Mouse (Mus musculus) liver, postnatal 0 days (tissue): ENCODE measurements around the gene Nhlh1. TPM values are rescaled to one million over a fixed set of nuclear protein-coding genes. Genes with fewer than 3 reads are reported as not detected.

ENCODE experiments used
- ATAC-seq: fragments of 200-750 bp; cut with Nextera tagmentation; 2 replicates; pipeline ENCODE4 v1.8.0; 2017; ENCODE audit warnings: mild to moderate bottlenecking, moderate library complexity
- DNase-seq: peaks from one replicate; pipeline ENCODE4 v3.0.0-alpha.2; 2016
- H3K27ac ChIP-seq: fragments of 300-500 bp; sonication (generic); 2 replicates; pipeline ENCODE4 v1.5.1; 2014; ENCODE audit warnings: antibody characterized with exemption, moderate library complexity, mild to moderate bottlenecking, low read depth
- H3K27me3 ChIP-seq: fragments of 300-500 bp; sonication (generic); 2 replicates; pipeline ENCODE4 v1.6.1; 2014; ENCODE audit warnings: low read length, control low read depth, mixed read lengths; ENCODE audit not compliant: insufficient read depth
- H3K36me3 ChIP-seq: fragments of 300-500 bp; sonication (generic); replicated peaks from 2 replicates; pipeline ENCODE4 v1.6.1; 2014; ENCODE audit warnings: mild to moderate bottlenecking, control low read depth, low read length, moderate library complexity, mixed read lengths; ENCODE audit not compliant: insufficient read depth
- H3K4me1 ChIP-seq: fragments of 300-500 bp; sonication (generic); 2 replicates; pipeline ENCODE4 v1.6.1; 2014; ENCODE audit warnings: antibody characterized with exemption, mild to moderate bottlenecking, control low read depth; ENCODE audit not compliant: insufficient read depth
- H3K4me2 ChIP-seq: fragments of 300-500 bp; sonication (generic); 2 replicates; pipeline ENCODE4 v1.6.1; 2014; ENCODE audit warnings: low read depth, mild to moderate bottlenecking, low read length, moderate library complexity, mixed read lengths
- H3K4me3 ChIP-seq: fragments of 300-500 bp; sonication (generic); 2 replicates; pipeline ENCODE4 v1.5.1; 2014; ENCODE audit warnings: low read depth, low read length
- H3K9ac ChIP-seq: fragments of 300-500 bp; sonication (generic); replicated peaks from 2 replicates; pipeline ENCODE4 v1.6.1; 2014; ENCODE audit warnings: mild to moderate bottlenecking, moderate library complexity
- H3K9me3 ChIP-seq: fragments of 300-500 bp; sonication (generic); 2 replicates; pipeline ENCODE4 v1.6.1; 2016; ENCODE audit warnings: mild to moderate bottlenecking, control low read depth, low read length, mixed read lengths
- CTCF ChIP-seq: sonication (generic); IDR thresholded peaks from 2 replicates; pipeline ENCODE4 v1.5.1; 2016; ENCODE audit warnings: antibody characterized with exemption, low read depth
- EP300 ChIP-seq: IDR thresholded peaks from 2 replicates; pipeline ENCODE4 v1.6.1; 2016; ENCODE audit warnings: antibody characterized with exemption, low read depth, mild to moderate bottlenecking
- WGBS: fragments of 180-500 bp; shearing (Covaris S2); extraction: QIAGEN DNeasy Blood & Tissue Kit; methylation state at CpG from one replicate; pipeline ENCODE4 v1.1.7; 2014; ENCODE audit not compliant: insufficient replicate concordance; 5-methylcytosine and 5-hydroxymethylcytosine counted together
- polyA plus RNA-seq: library from polyadenylated mRNA; unstranded; fragments of >200 nt; fragmentation: Nextera tagmentation; extraction: Ambion mirVana; gene quantifications from 2 replicates; pipeline ENCODE4 v1.2.1, GENCODE M21; 2015

Nhlh1 gene
- polyA plus RNA-seq, 1 experiment from 2014 or later: not detected

GRCm38 (mm10) chr1:172007761-172008160, 49.6 kb downstream of the Nhlh1 start:
- no peak overlapping the region for H3K4me3 ChIP-seq
- H3K4me1 ChIP-seq: no peaks in the 10 kb centered on the region; the same call in 1 of the 2 replicates
- H3K27ac ChIP-seq: no peak overlapping the region
- ATAC-seq (no peak), DNase-seq (no peak)
- H3K36me3 ChIP-seq: no peaks in the 10 kb centered on the region
- no peak for TF ChIP-seq CTCF
- no peak for TF ChIP-seq EP300
- no peaks in the 10 kb centered on the region for H3K9me3 ChIP-seq
- H3K9ac ChIP-seq: no peak overlapping the region
- no peaks in the 10 kb centered on the region for H3K27me3 ChIP-seq
- 94% methylated on average over 21 of the region's 21 CpGs for WGBS
- H3K4me2 ChIP-seq: no peak overlapping the region

Other genes starting within 250 kb of the Nhlh1 start
- gene Cd84, start 217.9 kb downstream of the Nhlh1 start, polyA plus RNA-seq: 10.8 and 11.2 TPM in 2 replicates
- 0.07 TPM in 1 of 2 replicates, not detected in the other for gene Gm10521, start 161.9 kb downstream of the Nhlh1 start, polyA plus RNA-seq
- 6.8 and 7.2 TPM in 2 replicates for gene Slamf6, start 140.1 kb downstream of the Nhlh1 start, polyA plus RNA-seq
- 0.71 and 0.78 TPM in 2 replicates for gene Vangl2, start 29.1 kb downstream of the Nhlh1 start, polyA plus RNA-seq
- 50.2 and 55.4 TPM in 2 replicates for gene Copa, start 25.0 kb upstream of the Nhlh1 start, polyA plus RNA-seq
- gene Ncstn, start 25.2 kb upstream of the Nhlh1 start, polyA plus RNA-seq: 36.7 and 41.8 TPM in 2 replicates
- 85.9 and 91.7 TPM in 2 replicates for gene Pex19, start 69.2 kb upstream of the Nhlh1 start, polyA plus RNA-seq
- 43.0 and 48.3 TPM in 2 replicates for gene Dcaf8, start 90.5 kb upstream of the Nhlh1 start, polyA plus RNA-seq
- 14.1 and 14.5 TPM in 2 replicates for gene Pea15a, start 149.2 kb upstream of the Nhlh1 start, polyA plus RNA-seq
- 0.61 and 9.1 TPM in 2 replicates for gene Casq1, start 162.3 kb upstream of the Nhlh1 start, polyA plus RNA-seq
- 0.04 and 0.08 TPM in 2 replicates for gene Atp1a4, start 200.8 kb upstream of the Nhlh1 start, polyA plus RNA-seq
- gene Igsf8, start 204.1 kb upstream of the Nhlh1 start, polyA plus RNA-seq: 12.8 and 13.1 TPM in 2 replicates
- gene Atp1a2, start 240.5 kb upstream of the Nhlh1 start, polyA plus RNA-seq: 0.29 and 1.4 TPM in 2 replicates